Mouse (Mus musculus) limb, embryonic 13.5 days (tissue): Measurements from ENCODE around the gene Pip4p1. TPM values are rescaled to one million over a fixed set of nuclear protein-coding genes. Genes with fewer than 3 reads are reported as not detected.

ENCODE experiments used
- polyA plus RNA-seq: library from polyadenylated mRNA; unstranded; fragments of >200 nt; fragmentation: Nextera tagmentation; extraction: Ambion mirVana; gene quantifications from 2 replicates; pipeline ENCODE4 v1.2.1, GENCODE M21; 2015

Pip4p1 gene
- polyA plus RNA-seq, 1 experiment from 2014 or later: 46.8 TPM

Other genes starting within 250 kb of the Pip4p1 start
- gene Olfr747, start 237.7 kb downstream of the Pip4p1 start, polyA plus RNA-seq: not detected in 2 replicates
- gene Olfr748, start 223.5 kb downstream of the Pip4p1 start, polyA plus RNA-seq: not detected in 2 replicates
- gene Olfr749, start 185.8 kb downstream of the Pip4p1 start, polyA plus RNA-seq: not detected in 2 replicates
- 87.1 and 88.5 TPM in 2 replicates for gene Ttc5, start 145.3 kb downstream of the Pip4p1 start, polyA plus RNA-seq
- gene Ccnb1ip1, start 123.1 kb downstream of the Pip4p1 start, polyA plus RNA-seq: not detected in 2 replicates
- 67.9 and 69.9 TPM in 2 replicates for gene Parp2, start 123.0 kb downstream of the Pip4p1 start, polyA plus RNA-seq
- 3.5 and 5.7 TPM in 2 replicates for gene Tep1, start 60.3 kb downstream of the Pip4p1 start, polyA plus RNA-seq
- gene Klhl33, start 33.3 kb downstream of the Pip4p1 start, polyA plus RNA-seq: 0.08 and 0.10 TPM in 2 replicates
- 177 and 184 TPM in 2 replicates for gene Osgep, start 6.0 kb downstream of the Pip4p1 start, polyA plus RNA-seq
- gene Apex1, start 5.9 kb downstream of the Pip4p1 start, polyA plus RNA-seq: 286 and 290 TPM in 2 replicates
- gene Pnp, start 226 bp upstream of the Pip4p1 start, polyA plus RNA-seq: 51.6 and 56.9 TPM in 2 replicates
- not detected in 2 replicates for gene Gm49342, start 13.7 kb upstream of the Pip4p1 start, polyA plus RNA-seq
- 0.37 and 0.42 TPM in 2 replicates for gene Pnp2, start 25.1 kb upstream of the Pip4p1 start, polyA plus RNA-seq
- gene Rnase10, start 76.9 kb upstream of the Pip4p1 start, polyA plus RNA-seq: 0.17 TPM in 1 of 2 replicates, not detected in the other
- not detected in 2 replicates for gene Rnase9, start 111.0 kb upstream of the Pip4p1 start, polyA plus RNA-seq
- not detected in 2 replicates for gene Rnase11, start 119.3 kb upstream of the Pip4p1 start, polyA plus RNA-seq
- not detected in 2 replicates for gene Rnase12, start 126.8 kb upstream of the Pip4p1 start, polyA plus RNA-seq
- gene Olfr750, start 143.6 kb upstream of the Pip4p1 start, polyA plus RNA-seq: 0.03 TPM in 1 of 2 replicates, not detected in the other
- 30.2 and 31.4 TPM in 2 replicates for gene Rnase4, start 160.2 kb upstream of the Pip4p1 start, polyA plus RNA-seq
- gene Ang, start 160.3 kb upstream of the Pip4p1 start, polyA plus RNA-seq: 6.7 and 7.6 TPM in 2 replicates
- not detected in 2 replicates for gene Eddm3b, start 183.6 kb upstream of the Pip4p1 start, polyA plus RNA-seq
- 0.97 and 1.2 TPM in 2 replicates for gene Rnase6, start 193.1 kb upstream of the Pip4p1 start, polyA plus RNA-seq
- gene Rnase1, start 215.9 kb upstream of the Pip4p1 start, polyA plus RNA-seq: 0.14 TPM in 1 of 2 replicates, not detected in the other
- gene Rnase2b, start 231.4 kb upstream of the Pip4p1 start, polyA plus RNA-seq: not detected in 2 replicates